Mouse (Mus musculus) forebrain, embryonic 15.5 days (tissue): ENCODE results near the gene Slu7. TPM values are rescaled to one million over a fixed set of nuclear protein-coding genes. Genes with fewer than 3 reads are reported as not detected.
A peak's percentile ranks its signal among the peaks of the same experiment; 100 is the strongest.

ENCODE experiments used
- ATAC-seq: fragments of 200-750 bp; cut with Nextera tagmentation; replicated peaks from 2 replicates; pipeline ENCODE4 v1.8.0; 2017; ENCODE audit warnings: mild to moderate bottlenecking, moderate TSS enrichment, moderate library complexity
- H3K27ac ChIP-seq: fragments of 300-500 bp; sonication (generic); replicated peaks from 2 replicates; pipeline ENCODE4 v1.5.1; 2015; ENCODE audit warnings: mild to moderate bottlenecking, inconsistent platforms
- H3K27me3 ChIP-seq: fragments of 300-500 bp; sonication (generic); 2 replicates; pipeline ENCODE4 v1.6.1; 2015; ENCODE audit warnings: inconsistent platforms
- H3K36me3 ChIP-seq: fragments of 300-500 bp; sonication (generic); 2 replicates; pipeline ENCODE4 v1.6.1; 2015; ENCODE audit warnings: mild to moderate bottlenecking, inconsistent platforms
- H3K4me1 ChIP-seq: fragments of 300-500 bp; sonication (generic); 2 replicates; pipeline ENCODE4 v1.6.1; 2015; ENCODE audit warnings: inconsistent platforms
- H3K4me2 ChIP-seq: fragments of 300-500 bp; sonication (generic); replicated peaks from 2 replicates; pipeline ENCODE4 v1.6.1; 2015; ENCODE audit warnings: mild to moderate bottlenecking, inconsistent platforms
- H3K4me3 ChIP-seq: fragments of 300-500 bp; sonication (generic); 2 replicates; pipeline ENCODE4 v1.5.1; 2015; ENCODE audit warnings: mild to moderate bottlenecking, inconsistent platforms
- H3K9ac ChIP-seq: fragments of 300-500 bp; sonication (generic); replicated peaks from 2 replicates; pipeline ENCODE4 v1.6.1; 2015; ENCODE audit warnings: mild to moderate bottlenecking, inconsistent platforms
- H3K9me3 ChIP-seq: fragments of 300-500 bp; sonication (generic); 2 replicates; pipeline ENCODE4 v1.6.1; 2016; ENCODE audit warnings: inconsistent platforms
- WGBS: fragments of 180-500 bp; shearing (Covaris S2); methylation state at CpG from one replicate; pipeline ENCODE4 v1.1.7; 2015; ENCODE audit warnings: mixed read lengths; 5-methylcytosine and 5-hydroxymethylcytosine counted together
- polyA plus RNA-seq: library from polyadenylated mRNA; unstranded; fragments of >200 nt; fragmentation: Nextera tagmentation; extraction: Ambion mirVana; gene quantifications from 2 replicates; pipeline ENCODE4 v1.2.1, GENCODE M21; 2015

The Slu7 gene
- polyA plus RNA-seq, 1 experiment from 2014 or later = 75.4 TPM

DNA sequence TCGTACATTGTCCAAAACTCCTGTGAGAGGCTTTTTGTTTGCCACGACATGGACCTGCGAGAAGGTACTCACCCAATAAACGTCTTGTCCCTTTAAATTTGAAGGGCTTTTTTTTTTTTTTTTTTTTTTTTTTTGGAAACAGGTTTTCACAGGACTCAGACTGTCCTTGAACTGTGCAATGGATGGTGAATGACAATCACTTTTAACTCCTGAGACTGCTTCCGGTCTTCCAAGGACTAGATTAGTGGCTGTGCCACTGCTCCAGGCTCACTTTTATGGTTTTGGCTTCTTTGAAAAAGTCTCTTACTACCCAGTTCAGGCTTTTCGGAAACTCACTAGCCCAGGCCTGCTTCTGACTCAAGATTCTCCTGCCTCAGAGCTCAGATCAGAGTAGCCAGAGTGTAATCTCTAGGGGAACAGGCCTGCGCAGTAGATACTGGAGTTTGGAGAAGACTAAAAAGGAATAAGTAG lies 7.1 kb upstream of the Slu7 start:
- no peak overlapping the region for H3K9ac ChIP-seq
- H3K27me3 ChIP-seq = no peaks in the 10 kb centered on the region
- no peaks in the 10 kb centered on the region for H3K9me3 ChIP-seq
- ATAC-seq = peak; percentile 24
- H3K4me3 ChIP-seq = peak overlapping the region; percentile 52
- H3K4me2 ChIP-seq = peak overlapping the region; percentile 63
- H3K4me1 ChIP-seq = peaks cover 7% of the 10 kb centered on the region; the same call in 1 of the 2 replicates
- H3K27ac ChIP-seq = no peak overlapping the region
- 20% methylated on average over 7 of the region's 7 CpGs for WGBS
- H3K36me3 ChIP-seq = no peaks in the 10 kb centered on the region

DNA sequence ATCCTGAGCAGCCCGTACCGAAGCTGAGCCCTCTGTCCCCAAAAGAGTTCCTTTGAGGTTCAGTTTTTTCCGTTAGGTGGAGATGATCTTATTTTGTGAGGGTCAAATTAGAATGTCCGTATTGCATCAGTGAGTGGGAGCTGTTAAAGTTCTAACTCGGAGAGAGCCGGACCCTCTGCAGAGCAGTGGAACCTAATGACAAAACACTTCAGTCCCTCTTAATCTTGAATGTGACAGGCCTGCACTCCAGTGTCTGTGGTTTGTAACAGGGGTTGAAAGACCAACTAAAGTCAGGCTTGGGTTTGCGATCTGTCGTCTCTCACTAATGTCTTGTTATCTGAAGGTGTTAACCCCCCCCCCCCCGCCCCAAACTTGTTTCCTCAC lies 472 bp downstream of the Slu7 start:
- Histone ChIP-seq H3K9me3 (no peaks in the 10 kb centered on the region), H3K27ac (peak overlapping the region; percentile 71), H3K4me1 (peaks cover 12% of the 10 kb centered on the region), H3K9ac (peak overlapping the region; percentile 79), H3K36me3 (peaks cover 20% of the 10 kb centered on the region), H3K4me2 (peak overlapping the region; percentile 59), H3K4me3 (peak overlapping the region; percentile 98), H3K27me3 (no peaks in the 10 kb centered on the region)
- ATAC-seq = peak; percentile 55
- whole genome bisulfite sequencing = 8% methylated on average over 9 of the region's 9 CpGs

DNA sequence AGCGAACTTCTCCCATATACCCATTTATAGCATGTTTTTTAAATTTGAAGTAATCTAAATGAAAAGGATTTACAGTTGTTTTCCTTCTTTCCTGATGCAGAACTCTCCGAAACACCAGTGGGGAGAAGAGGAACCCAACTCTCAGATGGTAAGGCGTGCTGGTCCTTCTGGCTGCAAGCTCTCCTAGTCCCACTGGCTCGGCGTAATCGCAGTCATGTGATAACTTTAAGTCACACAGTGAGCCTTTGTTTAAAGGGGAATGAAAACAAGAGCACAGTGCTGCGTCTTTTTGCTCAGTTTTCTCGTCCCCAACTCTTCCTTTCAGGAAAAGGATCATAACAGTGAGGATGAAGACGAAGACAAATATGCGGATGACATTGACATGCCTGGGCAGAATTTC lies 7.6 kb downstream of the Slu7 start:
- no peaks in the 10 kb centered on the region for H3K4me1 ChIP-seq
- ATAC-seq = no peak
- no peaks in the 10 kb centered on the region for H3K27me3 ChIP-seq
- peaks cover 90% of the 10 kb centered on the region for H3K36me3 ChIP-seq
- WGBS = 96% methylated on average over 10 of the region's 10 CpGs
- H3K4me2 ChIP-seq = no peak overlapping the region
- no peaks in the 10 kb centered on the region for H3K9me3 ChIP-seq
- no peak overlapping the region for H3K4me3 ChIP-seq
- no peak overlapping the region for H3K9ac ChIP-seq
- no peak overlapping the region for H3K27ac ChIP-seq

- Histone ChIP-seq H3K36me3 (peaks cover 97% of the 10 kb centered on the region), H3K4me2 (no peak overlapping the region), H3K9me3 (no peaks in the 10 kb centered on the region), H3K4me1 (no peaks in the 10 kb centered on the region), H3K4me3 (no peak overlapping the region), H3K9ac (no peak overlapping the region), H3K27ac (no peak overlapping the region), H3K27me3 (no peaks in the 10 kb centered on the region)
- no peak for ATAC-seq
- 95% methylated on average over 13 of the region's 13 CpGs for WGBS
Observed at GRCm38 (mm10) chr11:43443183-43443582, 9.6 kb downstream of the Slu7 start.

GRCm38 (mm10) chr11:43449916-43450315 lies 16.4 kb downstream of the Slu7 start:
- Histone ChIP-seq H3K9me3 (no peaks in the 10 kb centered on the region), H3K27ac (no peak overlapping the region), H3K27me3 (no peaks in the 10 kb centered on the region), H3K4me3 (no peak overlapping the region), H3K4me2 (no peak overlapping the region), H3K9ac (no peak overlapping the region), H3K36me3 (peaks cover 31% of the 10 kb centered on the region), H3K4me1 (no peaks in the 10 kb centered on the region)
- ATAC-seq = no peak
- WGBS = 84% methylated on average over 2 of the region's 2 CpGs

GRCm38 (mm10) chr11:43451322-43451721 lies 17.8 kb downstream of the Slu7 start:
- Histone ChIP-seq H3K9me3 (no peaks in the 10 kb centered on the region), H3K4me2 (no peak overlapping the region), H3K27ac (no peak overlapping the region), H3K9ac (no peak overlapping the region), H3K4me1 (no peaks in the 10 kb centered on the region), H3K36me3 (peaks cover 17% of the 10 kb centered on the region), H3K27me3 (no peaks in the 10 kb centered on the region), H3K4me3 (no peak overlapping the region)
- no peak for ATAC-seq
- 69% methylated on average over 4 of the region's 4 CpGs for WGBS

DNA sequence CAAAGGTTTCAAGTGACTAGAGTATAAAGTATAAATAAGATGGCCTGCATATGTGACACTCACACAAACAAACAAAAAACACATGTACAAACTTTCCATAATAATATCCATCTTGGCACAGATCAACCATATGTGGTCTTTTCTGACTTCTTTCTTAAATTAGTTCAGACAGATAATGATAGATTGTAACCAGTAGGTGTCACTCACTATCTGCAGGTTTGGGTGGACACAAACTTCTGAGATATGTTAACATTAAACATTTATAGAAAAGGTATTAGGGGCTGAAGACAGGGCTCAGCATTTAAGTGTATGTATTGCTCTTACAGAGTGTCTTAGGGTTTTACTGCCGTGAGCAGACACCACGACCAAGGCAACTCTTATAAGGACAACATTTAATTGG lies 18.7 kb downstream of the Slu7 start:
- ATAC-seq = no peak

DNA sequence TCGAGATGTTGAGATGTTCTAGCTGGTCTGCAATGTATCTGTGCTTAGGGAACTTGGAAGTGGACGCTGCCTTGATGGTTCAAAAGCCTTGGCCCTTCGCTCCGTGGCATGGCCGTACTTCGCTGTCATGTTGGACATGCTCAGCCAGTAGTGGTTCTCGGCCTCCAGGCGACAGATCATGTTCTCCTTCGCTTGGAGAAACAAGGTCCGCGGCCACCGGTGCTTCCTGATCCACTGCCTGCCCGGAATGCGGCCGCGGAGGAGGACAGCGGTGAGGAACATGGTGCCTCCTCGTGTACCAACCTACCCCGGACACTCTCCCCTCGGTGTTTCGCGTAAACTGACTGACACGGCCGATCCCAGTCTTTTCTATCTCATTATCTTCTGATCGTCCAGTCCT lies 29.7 kb downstream of the Slu7 start:
- Histone ChIP-seq H3K9me3 (no peaks in the 10 kb centered on the region), H3K9ac (no peak overlapping the region), H3K4me3 (no peak overlapping the region), H3K4me2 (no peak overlapping the region), H3K27me3 (no peaks in the 10 kb centered on the region), H3K4me1 (no peaks in the 10 kb centered on the region), H3K27ac (no peak overlapping the region), H3K36me3 (no peaks in the 10 kb centered on the region)
- ATAC-seq = no peak
- 96% methylated on average over 25 of the region's 25 CpGs for WGBS

More for the DNA sequence above, 18.7 kb downstream of the Slu7 start:
- Histone ChIP-seq H3K9me3 (no peaks in the 10 kb centered on the region), H3K36me3 (peaks cover 7% of the 10 kb centered on the region), H3K9ac (no peak overlapping the region), H3K4me3 (no peak overlapping the region), H3K27ac (no peak overlapping the region), H3K4me2 (no peak overlapping the region), H3K27me3 (no peaks in the 10 kb centered on the region), H3K4me1 (no peaks in the 10 kb centered on the region)
- 82% methylated on average over 2 of the region's 2 CpGs for WGBS

DNA sequence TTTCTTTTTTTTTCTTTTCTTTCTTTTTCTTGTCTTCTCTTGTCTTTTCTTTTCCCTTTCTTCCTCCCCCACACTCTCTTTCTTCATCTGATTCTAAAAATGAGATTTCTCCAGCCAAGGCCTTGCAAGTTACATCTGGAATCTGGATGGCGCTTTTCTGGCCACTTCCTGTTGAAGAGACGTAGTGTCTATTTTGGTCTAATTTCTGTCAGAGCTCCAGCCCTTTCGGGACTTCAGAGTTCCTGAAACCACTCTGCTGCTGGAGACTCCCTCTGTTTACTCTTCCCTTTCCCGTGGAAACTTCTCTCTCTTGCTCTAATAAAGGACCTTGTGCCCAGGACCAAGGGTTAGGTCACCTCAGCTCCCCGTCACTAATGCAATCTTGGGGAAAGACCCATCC lies 36.6 kb downstream of the Slu7 start:
- H3K9me3 ChIP-seq = no peaks in the 10 kb centered on the region
- H3K27ac ChIP-seq = no peak overlapping the region
- no peaks in the 10 kb centered on the region for H3K36me3 ChIP-seq
- 75% methylated on average over 5 of the region's 5 CpGs for WGBS
- H3K4me1 ChIP-seq = peaks cover 8% of the 10 kb centered on the region
- no peak overlapping the region for H3K4me2 ChIP-seq
- H3K4me3 ChIP-seq = no peak overlapping the region
- no peaks in the 10 kb centered on the region for H3K27me3 ChIP-seq
- H3K9ac ChIP-seq = no peak overlapping the region
- ATAC-seq = no peak

GRCm38 (mm10) chr11:43470881-43471820 lies 37.6 kb downstream of the Slu7 start:
- Histone ChIP-seq H3K9me3 (no peaks in the 10 kb centered on the region), H3K27me3 (no peaks in the 10 kb centered on the region), H3K4me2 (no peak overlapping the region), H3K4me3 (no peak overlapping the region), H3K9ac (no peak overlapping the region), H3K27ac (no peak overlapping the region), H3K36me3 (no peaks in the 10 kb centered on the region), H3K4me1 (peaks cover 8% of the 10 kb centered on the region)
- 76% methylated on average over 6 of the region's 6 CpGs for WGBS
- ATAC-seq = no peak

DNA sequence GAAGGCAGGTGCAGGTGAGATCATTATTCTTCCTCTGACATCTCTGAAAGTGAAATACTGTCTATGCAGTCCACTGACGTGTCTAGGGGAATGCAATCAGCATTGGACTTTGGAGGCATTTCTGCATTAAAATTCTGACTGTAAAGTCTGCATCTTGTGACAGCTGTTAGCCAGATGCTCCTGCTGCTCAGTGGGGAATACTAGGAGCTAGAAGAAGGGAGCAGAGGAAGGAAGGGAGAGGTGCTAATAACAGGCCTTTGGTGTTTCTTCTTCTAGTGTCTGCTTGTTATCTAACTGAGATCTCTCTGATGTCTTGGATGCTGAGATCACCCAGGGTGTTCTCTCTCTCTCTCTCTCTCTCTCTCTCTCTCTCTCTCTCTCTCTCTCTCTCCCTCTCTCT lies 39.6 kb downstream of the Slu7 start:
- no peaks in the 10 kb centered on the region for H3K36me3 ChIP-seq
- no peak overlapping the region for H3K4me3 ChIP-seq
- ATAC-seq = no peak
- 67% methylated on average over 1 of the region's 1 CpGs for WGBS
- H3K9ac ChIP-seq = no peak overlapping the region
- H3K4me1 ChIP-seq = peaks cover 8% of the 10 kb centered on the region
- no peaks in the 10 kb centered on the region for H3K27me3 ChIP-seq
- no peak overlapping the region for H3K4me2 ChIP-seq
- H3K27ac ChIP-seq = no peak overlapping the region
- no peaks in the 10 kb centered on the region for H3K9me3 ChIP-seq

GRCm38 (mm10) chr11:43473635-43474224 lies 40.2 kb downstream of the Slu7 start:
- Histone ChIP-seq H3K4me1 (peaks cover 8% of the 10 kb centered on the region), H3K4me3 (peak overlapping the region; percentile 40), H3K4me2 (peak overlapping the region; percentile 66), H3K27me3 (no peaks in the 10 kb centered on the region), H3K27ac (no peak overlapping the region), H3K9me3 (no peaks in the 10 kb centered on the region), H3K36me3 (no peaks in the 10 kb centered on the region), H3K9ac (peak overlapping the region; percentile 47; the same call in 1 of the 2 replicates)
- peak; percentile 72; the same call in 1 of the 2 replicates for ATAC-seq
- 55% methylated on average over 15 of the region's 15 CpGs for WGBS
